Mouse (Mus musculus) forebrain, postnatal 0 days (tissue): ENCODE data around the gene Zbtb8a. TPM values are rescaled to one million over a fixed set of nuclear protein-coding genes. Genes with fewer than 3 reads are reported as not detected.

ENCODE experiments used
- ATAC-seq: fragments of 200-750 bp; cut with Nextera tagmentation; 2 replicates; pipeline ENCODE4 v1.8.0; 2017; ENCODE audit warnings: mild to moderate bottlenecking, moderate library complexity
- DNase-seq: peaks from one replicate; pipeline ENCODE4 v3.0.0-alpha.2; 2015
- H3K27ac ChIP-seq: fragments of 300-500 bp; sonication (generic); 2 replicates; pipeline ENCODE4 v1.5.1; 2014; ENCODE audit warnings: low read depth, mild to moderate bottlenecking, antibody characterized with exemption, low read length, moderate library complexity, mixed read lengths
- H3K27me3 ChIP-seq: fragments of 300-500 bp; sonication (generic); 2 replicates; pipeline ENCODE4 v1.6.1; 2014; ENCODE audit warnings: mild to moderate bottlenecking, low read length, mixed read lengths; ENCODE audit not compliant: insufficient read depth
- H3K36me3 ChIP-seq: fragments of 300-500 bp; sonication (generic); 2 replicates; pipeline ENCODE4 v1.6.1; 2014; ENCODE audit warnings: mild to moderate bottlenecking, moderate library complexity; ENCODE audit not compliant: insufficient read depth
- H3K4me1 ChIP-seq: fragments of 300-500 bp; sonication (generic); 2 replicates; pipeline ENCODE4 v1.6.1; 2014; ENCODE audit warnings: antibody characterized with exemption; ENCODE audit not compliant: insufficient read depth
- H3K4me2 ChIP-seq: fragments of 300-500 bp; sonication (generic); 2 replicates; pipeline ENCODE4 v1.6.1; 2014; ENCODE audit warnings: low read depth, mild to moderate bottlenecking, moderate library complexity
- H3K4me3 ChIP-seq: fragments of 300-500 bp; sonication (generic); 2 replicates; pipeline ENCODE4 v1.5.1; 2014; ENCODE audit warnings: low read depth, low read length, mixed read lengths
- H3K9ac ChIP-seq: fragments of 300-500 bp; sonication (generic); 2 replicates; pipeline ENCODE4 v1.6.1; 2014; ENCODE audit warnings: mild to moderate bottlenecking
- H3K9me3 ChIP-seq: fragments of 300-500 bp; sonication (generic); 2 replicates; pipeline ENCODE4 v1.6.1; 2016; ENCODE audit warnings: low read length
- CTCF ChIP-seq: sonication (generic); IDR thresholded peaks from 2 replicates; pipeline ENCODE4 v1.5.1; 2016; ENCODE audit warnings: antibody characterized with exemption, control low read depth, low read depth
- WGBS: fragments of 180-500 bp; shearing (Covaris S2); extraction: QIAGEN DNeasy Blood & Tissue Kit; methylation state at CpG from one replicate; pipeline ENCODE4 v1.1.7; 2014; 5-methylcytosine and 5-hydroxymethylcytosine counted together
- polyA plus RNA-seq: library from polyadenylated mRNA; unstranded; fragments of >200 nt; fragmentation: Nextera tagmentation; extraction: Ambion mirVana; gene quantifications from 2 replicates; pipeline ENCODE4 v1.2.1, GENCODE M21; 2015
- total RNA-seq: library from RNA; depleted of rRNA; stranded (reverse); fragments of >200 nt; gene quantifications from 2 replicates; pipeline ENCODE4 v1.2.3, GENCODE M21; 2014

Zbtb8a gene
- total and polyA plus RNA-seq, 2 experiments from 2014 or later, result 14.3 to 28.0 TPM

- 86% methylated on average over 8 of the region's 8 CpGs for WGBS
- Histone ChIP-seq H3K9me3 (no peaks in the 10 kb centered on the region), H3K27me3 (no peaks in the 10 kb centered on the region), H3K4me1 (no peaks in the 10 kb centered on the region), H3K36me3 (no peaks in the 10 kb centered on the region), H3K4me3 (no peak overlapping the region), H3K9ac (no peak overlapping the region), H3K4me2 (no peak overlapping the region), H3K27ac (no peak overlapping the region)
- no peak for ATAC-seq
- TF ChIP-seq CTCF, result no peak
- no peak for DNase-seq
Observed at GRCm38 (mm10) chr4:129386269-129386946, 8.5 kb upstream of the Zbtb8a start.

GRCm38 (mm10) chr4:129385685-129386084, 7.8 kb upstream of the Zbtb8a start:
- H3K4me3 ChIP-seq, result no peak overlapping the region
- H3K4me2 ChIP-seq, result no peak overlapping the region
- H3K27ac ChIP-seq, result no peak overlapping the region
- H3K4me1 ChIP-seq, result no peaks in the 10 kb centered on the region
- no peaks in the 10 kb centered on the region for H3K9me3 ChIP-seq
- DNase-seq (no peak), ATAC-seq (no peak)
- no peaks in the 10 kb centered on the region for H3K36me3 ChIP-seq
- no peak for TF ChIP-seq CTCF
- H3K9ac ChIP-seq, result no peak overlapping the region
- WGBS, result 94% methylated on average over 11 of the region's 11 CpGs
- no peaks in the 10 kb centered on the region for H3K27me3 ChIP-seq

GRCm38 (mm10) chr4:129384440-129384839, 6.5 kb upstream of the Zbtb8a start:
- WGBS, result 44% methylated on average over 6 of the region's 6 CpGs
- H3K9me3 ChIP-seq, result no peaks in the 10 kb centered on the region
- H3K4me3 ChIP-seq, result no peak overlapping the region
- H3K4me1 ChIP-seq, result no peaks in the 10 kb centered on the region
- H3K27me3 ChIP-seq, result no peaks in the 10 kb centered on the region
- DNase-seq (no peak), ATAC-seq (no peak)
- H3K4me2 ChIP-seq, result no peak overlapping the region
- no peak for TF ChIP-seq CTCF
- no peak overlapping the region for H3K27ac ChIP-seq
- no peak overlapping the region for H3K9ac ChIP-seq
- H3K36me3 ChIP-seq, result no peaks in the 10 kb centered on the region

GRCm38 (mm10) chr4:129383586-129383985, 5.7 kb upstream of the Zbtb8a start:
- ATAC-seq (no peak), DNase-seq (no peak)
- Histone ChIP-seq H3K9ac (no peak overlapping the region), H3K27ac (no peak overlapping the region), H3K36me3 (no peaks in the 10 kb centered on the region), H3K9me3 (no peaks in the 10 kb centered on the region), H3K4me1 (no peaks in the 10 kb centered on the region), H3K4me3 (no peak overlapping the region), H3K4me2 (no peak overlapping the region), H3K27me3 (no peaks in the 10 kb centered on the region)
- TF ChIP-seq CTCF, result no peak
- 95% methylated on average over 3 of the region's 3 CpGs for WGBS

GRCm38 (mm10) chr4:129382488-129382887, 4.6 kb upstream of the Zbtb8a start:
- H3K27me3 ChIP-seq, result no peaks in the 10 kb centered on the region
- H3K36me3 ChIP-seq, result no peaks in the 10 kb centered on the region
- 90% methylated on average over 2 of the region's 2 CpGs for WGBS
- H3K4me1 ChIP-seq, result no peaks in the 10 kb centered on the region
- H3K9ac ChIP-seq, result no peak overlapping the region
- TF ChIP-seq CTCF, result no peak
- no peak for ATAC-seq
- H3K27ac ChIP-seq, result no peak overlapping the region
- no peak overlapping the region for H3K4me3 ChIP-seq
- no peak overlapping the region for H3K4me2 ChIP-seq
- DNase-seq, result no peak
- H3K9me3 ChIP-seq, result no peaks in the 10 kb centered on the region

GRCm38 (mm10) chr4:129382029-129382428, 4.1 kb upstream of the Zbtb8a start:
- no peak for TF ChIP-seq CTCF
- Histone ChIP-seq H3K27ac (no peak overlapping the region), H3K4me3 (no peak overlapping the region), H3K27me3 (no peaks in the 10 kb centered on the region), H3K9me3 (no peaks in the 10 kb centered on the region), H3K36me3 (no peaks in the 10 kb centered on the region), H3K9ac (no peak overlapping the region), H3K4me2 (no peak overlapping the region), H3K4me1 (no peaks in the 10 kb centered on the region)
- DNase-seq, result no peak
- ATAC-seq, result no peak
- 91% methylated on average over 9 of the region's 9 CpGs for WGBS

GRCm38 (mm10) chr4:129381148-129381547, 3.2 kb upstream of the Zbtb8a start:
- TF ChIP-seq CTCF, result no peak
- Histone ChIP-seq H3K4me2 (no peak overlapping the region), H3K9ac (no peak overlapping the region), H3K4me1 (0 out of 2 replicates have a peak, but pooled peaks cover 6% of the 10 kb centered on the region), H3K9me3 (no peaks in the 10 kb centered on the region), H3K36me3 (no peaks in the 10 kb centered on the region), H3K27ac (no peak overlapping the region), H3K27me3 (no peaks in the 10 kb centered on the region), H3K4me3 (no peak overlapping the region)
- DNase-seq (no peak), ATAC-seq (no peak)
- WGBS, result 80% methylated on average over 8 of the region's 8 CpGs
